Mouse (Mus musculus): ENCODE results near the gene Dennd2a. TPM values are rescaled to one million over a fixed set of nuclear protein-coding genes. Genes with fewer than 3 reads are reported as not detected.

Gene Dennd2a
- 7.3 and 9.2 TPM in 2 replicates for polyA plus RNA-seq (2012; rRNA removed)

DNA sequence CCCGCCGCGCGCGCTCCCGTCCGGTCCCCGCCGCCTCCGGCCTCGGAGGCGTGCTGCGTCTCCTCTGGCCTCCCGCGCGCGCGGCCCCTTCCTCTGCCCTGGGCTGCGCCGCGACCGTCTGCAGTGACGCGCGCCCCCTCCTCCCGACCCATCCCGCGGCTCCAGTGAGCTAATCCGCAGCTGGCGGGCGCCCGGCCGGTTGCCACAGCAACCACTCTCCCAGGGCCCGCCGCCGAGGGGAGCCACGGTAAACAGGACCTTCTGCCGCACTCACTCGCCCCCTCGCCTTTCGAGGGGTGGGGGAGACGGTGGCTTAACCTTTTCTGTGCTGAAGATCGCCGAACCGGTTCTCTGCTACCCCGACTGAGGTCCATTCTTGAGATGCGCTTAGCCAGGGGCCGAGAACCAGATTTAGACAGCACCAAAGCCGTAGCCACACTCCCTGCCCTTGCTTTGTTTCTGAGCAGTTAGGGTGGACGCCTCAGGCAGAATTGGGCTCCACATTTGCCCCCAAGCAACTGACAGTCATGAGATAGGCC lies at the start of gene Dennd2a:
Gene Dennd2a (minus strand): TSS at position 145 of the 539 bp plus-strand sequence.
- no peaks in the 10 kb centered on the region for H3K36me3 ChIP-seq (ENCODE audit: control insufficient read depth, insufficient read depth, low read length)
- TF ChIP-seq CTCF (IDR thresholded peaks at IDR 0.05; ENCODE audit: extremely low read depth, insufficient read depth, insufficient read length, insufficient replicate concordance) (no peak), POLR2A (IDR thresholded peaks at IDR 0.05; ENCODE audit: low read depth, low read length) (no peak)
- DNase-seq (ENCODE audit: low read depth in 1 of 2, low spot score in 2 of 2), result no peak
- peak within 1 kb of the TSS; percentile 46 for H3K4me3 ChIP-seq (ENCODE audit: extremely low read depth, insufficient read depth, insufficient read length)
- 5% methylated on average over 45 of the region's 50 CpGs for WGBS
- H3K27ac ChIP-seq (ENCODE audit: insufficient read depth, low read length), result peak within 1 kb of the TSS; percentile 49; the same call in 1 of the 2 replicates
- H3K27me3 ChIP-seq (ENCODE audit: control insufficient read depth, insufficient read depth, low read length), result peaks cover 12% of the 10 kb centered on the region
- H3K4me1 ChIP-seq (ENCODE audit: control insufficient read depth, insufficient read depth, insufficient read length), result peaks cover 6% of the 10 kb centered on the region

DNA sequence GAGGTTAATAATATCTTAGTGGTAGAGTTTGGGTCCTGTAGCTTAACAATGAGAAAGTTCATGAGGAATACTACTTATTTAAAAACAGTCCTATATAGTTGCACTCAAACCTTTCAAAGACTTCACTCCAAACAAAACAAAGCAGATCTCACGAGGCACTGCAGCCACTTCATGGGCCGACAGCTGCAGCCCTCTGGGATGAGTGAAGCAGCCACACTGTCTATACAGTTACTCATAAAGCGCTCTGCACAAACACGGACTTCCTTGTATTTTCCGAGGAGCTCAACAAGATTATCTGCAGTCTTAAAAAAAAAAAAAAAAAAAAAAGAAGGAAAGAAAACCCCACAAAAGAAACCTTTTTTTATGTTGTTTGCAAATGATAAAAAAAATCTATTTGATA lies 49.7 kb upstream of the Dennd2a start:
- H3K27ac ChIP-seq (ENCODE audit: insufficient read depth, low read length), result no peak overlapping the region
- H3K4me1 ChIP-seq (ENCODE audit: control insufficient read depth, insufficient read depth, insufficient read length), result peaks cover 2% of the 10 kb centered on the region
- H3K27me3 ChIP-seq (ENCODE audit: control insufficient read depth, insufficient read depth, low read length), result no peaks in the 10 kb centered on the region
- WGBS, result 83% methylated on average over 5 of the region's 5 CpGs
- no peak for TF ChIP-seq CTCF (IDR thresholded peaks at IDR 0.05; ENCODE audit: extremely low read depth, insufficient read depth, insufficient read length, insufficient replicate concordance)
- TF ChIP-seq POLR2A (IDR thresholded peaks at IDR 0.05; ENCODE audit: low read depth, low read length), result no peak
- peaks cover 8% of the 10 kb centered on the region for H3K36me3 ChIP-seq (ENCODE audit: control insufficient read depth, insufficient read depth, low read length)
- no peak for DNase-seq (ENCODE audit: low read depth in 1 of 2, low spot score in 2 of 2)
- H3K4me3 ChIP-seq (ENCODE audit: extremely low read depth, insufficient read depth, insufficient read length), result no peak overlapping the region

GRCm38 (mm10) chr6:39606862-39607261 lies 49.2 kb upstream of the Dennd2a start:
- Histone ChIP-seq H3K4me3 (ENCODE audit: extremely low read depth, insufficient read depth, insufficient read length) (no peak overlapping the region), H3K36me3 (ENCODE audit: control insufficient read depth, insufficient read depth, low read length) (peaks cover 11% of the 10 kb centered on the region), H3K27me3 (ENCODE audit: control insufficient read depth, insufficient read depth, low read length) (no peaks in the 10 kb centered on the region), H3K27ac (ENCODE audit: insufficient read depth, low read length) (no peak overlapping the region), H3K4me1 (ENCODE audit: control insufficient read depth, insufficient read depth, insufficient read length) (peaks cover 2% of the 10 kb centered on the region)
- peak; percentile 22 to 38 for DNase-seq (ENCODE audit: low read depth in 1 of 2, low spot score in 2 of 2)
- TF ChIP-seq POLR2A (IDR thresholded peaks at IDR 0.05; ENCODE audit: low read depth, low read length), result no peak
- TF ChIP-seq CTCF (IDR thresholded peaks at IDR 0.05; ENCODE audit: extremely low read depth, insufficient read depth, insufficient read length, insufficient replicate concordance), result no peak
- WGBS, result 19% methylated on average over 3 of the region's 3 CpGs

DNA sequence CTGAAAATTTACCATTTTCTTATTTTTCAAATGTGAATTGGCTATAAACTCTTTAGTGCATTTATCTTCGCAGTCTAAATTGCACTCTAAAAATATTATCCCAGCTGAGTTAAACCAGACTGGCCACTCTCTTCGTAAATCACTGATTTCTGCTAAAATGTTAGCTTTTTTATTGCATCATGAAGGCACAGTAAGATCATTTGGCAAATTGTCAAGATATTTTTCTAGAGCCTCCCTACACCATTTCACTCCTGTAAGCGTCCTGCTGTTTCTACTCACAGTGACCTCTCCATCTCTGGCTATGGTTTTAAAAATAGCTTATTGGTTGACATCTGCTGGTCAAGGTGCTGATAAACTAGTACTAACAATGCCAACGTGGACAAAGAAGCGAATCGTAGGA lies 48.4 kb upstream of the Dennd2a start:
- Histone ChIP-seq H3K4me1 (ENCODE audit: control insufficient read depth, insufficient read depth, insufficient read length) (peaks cover 2% of the 10 kb centered on the region), H3K27ac (ENCODE audit: insufficient read depth, low read length) (no peak overlapping the region), H3K4me3 (ENCODE audit: extremely low read depth, insufficient read depth, insufficient read length) (no peak overlapping the region), H3K27me3 (ENCODE audit: control insufficient read depth, insufficient read depth, low read length) (no peaks in the 10 kb centered on the region), H3K36me3 (ENCODE audit: control insufficient read depth, insufficient read depth, low read length) (peaks cover 10% of the 10 kb centered on the region)
- WGBS, result 88% methylated on average over 6 of the region's 6 CpGs
- TF ChIP-seq CTCF (IDR thresholded peaks at IDR 0.05; ENCODE audit: extremely low read depth, insufficient read depth, insufficient read length, insufficient replicate concordance) (no peak), POLR2A (IDR thresholded peaks at IDR 0.05; ENCODE audit: low read depth, low read length) (no peak)
- DNase-seq (ENCODE audit: low read depth in 1 of 2, low spot score in 2 of 2), result no peak

DNA sequence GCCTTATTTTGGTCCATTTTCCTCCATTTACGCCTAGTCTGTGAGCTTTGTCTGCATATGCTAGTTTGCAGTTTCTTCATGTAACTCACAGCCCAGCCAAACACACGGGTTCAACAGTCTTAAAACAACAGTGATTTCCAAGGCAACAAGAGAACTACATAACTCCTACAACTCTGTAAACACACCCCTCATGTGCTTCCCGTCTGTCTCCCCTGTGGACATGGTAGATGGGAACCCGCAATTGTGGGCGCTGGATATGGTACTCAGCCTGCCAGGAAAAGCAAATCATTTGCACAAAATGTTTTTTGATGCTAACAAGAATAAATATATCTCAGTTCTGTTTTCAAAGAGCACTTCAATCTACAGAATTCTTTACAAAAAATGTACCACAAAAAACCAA lies 46.9 kb upstream of the Dennd2a start:
- DNase-seq (ENCODE audit: low read depth in 1 of 2, low spot score in 2 of 2), result no peak
- Histone ChIP-seq H3K4me3 (ENCODE audit: extremely low read depth, insufficient read depth, insufficient read length) (no peak overlapping the region), H3K27ac (ENCODE audit: insufficient read depth, low read length) (no peak overlapping the region), H3K27me3 (ENCODE audit: control insufficient read depth, insufficient read depth, low read length) (no peaks in the 10 kb centered on the region), H3K4me1 (ENCODE audit: control insufficient read depth, insufficient read depth, insufficient read length) (peaks cover 2% of the 10 kb centered on the region), H3K36me3 (ENCODE audit: control insufficient read depth, insufficient read depth, low read length) (peaks cover 17% of the 10 kb centered on the region)
- WGBS, result 95% methylated on average over 5 of the region's 5 CpGs
- TF ChIP-seq CTCF (IDR thresholded peaks at IDR 0.05; ENCODE audit: extremely low read depth, insufficient read depth, insufficient read length, insufficient replicate concordance), result no peak
- TF ChIP-seq POLR2A (IDR thresholded peaks at IDR 0.05; ENCODE audit: low read depth, low read length), result no peak

DNA sequence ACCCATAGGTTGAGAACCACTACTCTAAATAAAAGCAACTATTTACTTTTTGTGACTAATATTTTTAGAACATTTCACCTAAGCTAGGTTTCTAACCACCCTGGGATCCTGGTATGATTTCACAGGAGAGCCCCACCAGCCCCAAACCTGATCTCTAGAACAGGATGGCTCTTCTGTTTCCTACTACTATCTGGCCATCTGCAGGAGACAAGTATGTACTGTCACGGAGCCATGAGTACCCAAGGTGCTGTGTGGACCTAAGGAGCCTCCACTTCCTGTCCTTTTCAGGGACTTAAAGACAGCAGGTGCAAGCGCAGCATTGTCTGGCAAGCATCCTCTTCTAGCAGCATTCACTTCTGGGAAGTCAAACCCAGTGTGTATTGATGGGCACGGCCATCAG lies 44.2 kb upstream of the Dennd2a start:
- TF ChIP-seq POLR2A (IDR thresholded peaks at IDR 0.05; ENCODE audit: low read depth, low read length) (no peak), CTCF (IDR thresholded peaks at IDR 0.05; ENCODE audit: extremely low read depth, insufficient read depth, insufficient read length, insufficient replicate concordance) (no peak)
- peaks cover 2% of the 10 kb centered on the region for H3K4me1 ChIP-seq (ENCODE audit: control insufficient read depth, insufficient read depth, insufficient read length)
- WGBS, result 47% methylated on average over 3 of the region's 3 CpGs
- no peak for DNase-seq (ENCODE audit: low read depth in 1 of 2, low spot score in 2 of 2)
- H3K4me3 ChIP-seq (ENCODE audit: extremely low read depth, insufficient read depth, insufficient read length), result no peak overlapping the region
- H3K27me3 ChIP-seq (ENCODE audit: control insufficient read depth, insufficient read depth, low read length), result no peaks in the 10 kb centered on the region
- H3K36me3 ChIP-seq (ENCODE audit: control insufficient read depth, insufficient read depth, low read length), result peaks cover 28% of the 10 kb centered on the region
- H3K27ac ChIP-seq (ENCODE audit: insufficient read depth, low read length), result no peak overlapping the region

- WGBS, result 94% methylated on average over 3 of the region's 3 CpGs
- Histone ChIP-seq H3K36me3 (ENCODE audit: control insufficient read depth, insufficient read depth, low read length) (peaks cover 28% of the 10 kb centered on the region), H3K4me3 (ENCODE audit: extremely low read depth, insufficient read depth, insufficient read length) (no peak overlapping the region), H3K27ac (ENCODE audit: insufficient read depth, low read length) (no peak overlapping the region), H3K4me1 (ENCODE audit: control insufficient read depth, insufficient read depth, insufficient read length) (no peaks in the 10 kb centered on the region), H3K27me3 (ENCODE audit: control insufficient read depth, insufficient read depth, low read length) (no peaks in the 10 kb centered on the region)
- TF ChIP-seq POLR2A (IDR thresholded peaks at IDR 0.05; ENCODE audit: low read depth, low read length), result no peak
- DNase-seq (ENCODE audit: low read depth in 1 of 2, low spot score in 2 of 2), result no peak
These were observed 43.2 kb upstream of the Dennd2a start for GRCm38 (mm10) chr6:39600851-39601250.

Data from spleen, adult 2 months (tissue).